Mouse (Mus musculus): ENCODE measurements around the gene Kremen1. TPM values are rescaled to one million over a fixed set of nuclear protein-coding genes. Genes with fewer than 3 reads are reported as not detected.

Gene Kremen1
- total RNA-seq, 2 experiments from 2014 or later: 14.8 to 15.4 TPM

- Histone ChIP-seq H3K27ac (peak overlapping the region; percentile 16; the same call in 1 of the 2 replicates), H3K4me3 (no peak overlapping the region)
- no peak for DNase-seq (ENCODE audit: extremely low spot score in 1 of 2, low spot score in 2 of 2)
- TF ChIP-seq CTCF (IDR thresholded peaks at IDR 0.05): no peak
- intact Hi-C loops (cut with DNase I): loop anchor here (1.0 to 10.0 kb wide), 4 partner anchors 155 to 402 kb away; partner anchors contain the start of gene Znrf3
These were observed 28.6 kb upstream of the Kremen1 start for GRCm38 (mm10) chr11:5289826-5290580.

- no peak for DNase-seq (ENCODE audit: extremely low spot score in 1 of 2, low spot score in 2 of 2)
- H3K4me3 ChIP-seq: no peak overlapping the region
- intact Hi-C loops (cut with DNase I): loop anchor here (5.0 kb wide), 1 partner anchor 102 kb away; no protein-coding TSS in a partner anchor
- no peak; the same call in none of the 2 replicates for TF ChIP-seq CTCF (IDR thresholded peaks at IDR 0.05)
- no peak overlapping the region for H3K27ac ChIP-seq
These were observed 22.6 kb upstream of the Kremen1 start for GRCm38 (mm10) chr11:5283987-5284386.

- no peak for DNase-seq (ENCODE audit: extremely low spot score in 1 of 2, low spot score in 2 of 2)
- no peak for TF ChIP-seq CTCF (IDR thresholded peaks at IDR 0.05)
- H3K4me3 ChIP-seq: no peak overlapping the region
- no peak overlapping the region for H3K27ac ChIP-seq
- intact Hi-C loops (cut with DNase I): loop anchor here (5.0 kb wide), 1 partner anchor 99 kb away; no protein-coding TSS in a partner anchor
These were observed 19.6 kb upstream of the Kremen1 start for GRCm38 (mm10) chr11:5280932-5281331.

GRCm38 (mm10) chr11:5278463-5278862, 17.1 kb upstream of the Kremen1 start:
- DNase-seq (ENCODE audit: extremely low spot score in 1 of 2, low spot score in 2 of 2): no peak
- TF ChIP-seq CTCF (IDR thresholded peaks at IDR 0.05): no peak
- H3K27ac ChIP-seq: no peak overlapping the region
- no peak overlapping the region for H3K4me3 ChIP-seq
- intact Hi-C loops (cut with DNase I): no loop called here

- intact Hi-C loops (cut with DNase I): no loop called here
- Histone ChIP-seq H3K27ac (no peak overlapping the region), H3K4me3 (no peak overlapping the region)
- no peak for TF ChIP-seq CTCF (IDR thresholded peaks at IDR 0.05)
- DNase-seq (ENCODE audit: extremely low spot score in 1 of 2, low spot score in 2 of 2): no peak
These were observed 16.1 kb upstream of the Kremen1 start for GRCm38 (mm10) chr11:5277307-5277971.

GRCm38 (mm10) chr11:5275216-5275615, 13.9 kb upstream of the Kremen1 start:
- no peak for TF ChIP-seq CTCF (IDR thresholded peaks at IDR 0.05)
- Histone ChIP-seq H3K27ac (no peak overlapping the region), H3K4me3 (no peak overlapping the region)
- no peak for DNase-seq (ENCODE audit: extremely low spot score in 1 of 2, low spot score in 2 of 2)
- intact Hi-C loops (cut with DNase I): no loop called here

GRCm38 (mm10) chr11:5272536-5273234, 11.3 kb upstream of the Kremen1 start:
- Histone ChIP-seq H3K27ac (no peak overlapping the region), H3K4me3 (no peak overlapping the region)
- intact Hi-C loops (cut with DNase I): no loop called here
- DNase-seq (ENCODE audit: extremely low spot score in 1 of 2, low spot score in 2 of 2): no peak
- no peak for TF ChIP-seq CTCF (IDR thresholded peaks at IDR 0.05)

- TF ChIP-seq CTCF (IDR thresholded peaks at IDR 0.05): no peak
- Histone ChIP-seq H3K27ac (no peak overlapping the region), H3K4me3 (no peak overlapping the region)
- no peak for DNase-seq (ENCODE audit: extremely low spot score in 1 of 2, low spot score in 2 of 2)
- intact Hi-C loops (cut with DNase I): no loop called here
These were observed 10.7 kb upstream of the Kremen1 start for GRCm38 (mm10) chr11:5272066-5272360.

GRCm38 (mm10) chr11:5271274-5272065, 10.1 kb upstream of the Kremen1 start:
- no peak for TF ChIP-seq CTCF (IDR thresholded peaks at IDR 0.05)
- intact Hi-C loops (cut with DNase I): no loop called here
- Histone ChIP-seq H3K4me3 (no peak overlapping the region), H3K27ac (no peak overlapping the region; the same call in 1 of the 2 replicates)
- no peak for DNase-seq (ENCODE audit: extremely low spot score in 1 of 2, low spot score in 2 of 2)

- TF ChIP-seq CTCF (IDR thresholded peaks at IDR 0.05): no peak
- Histone ChIP-seq H3K27ac (no peak overlapping the region), H3K4me3 (no peak overlapping the region)
- no peak for DNase-seq (ENCODE audit: extremely low spot score in 1 of 2, low spot score in 2 of 2)
- intact Hi-C loops (cut with DNase I): loop anchor here (10.0 kb wide), 1 partner anchor 155 kb away; no protein-coding TSS in a partner anchor
These were observed 8.6 kb upstream of the Kremen1 start for GRCm38 (mm10) chr11:5269846-5270461.

- Histone ChIP-seq H3K4me3 (no peak overlapping the region), H3K27ac (no peak overlapping the region)
- intact Hi-C loops (cut with DNase I): loop anchor here (10.0 kb wide), 1 partner anchor 151 kb away; no protein-coding TSS in a partner anchor
- DNase-seq (ENCODE audit: extremely low spot score in 1 of 2, low spot score in 2 of 2): no peak
- no peak for TF ChIP-seq CTCF (IDR thresholded peaks at IDR 0.05)
These were observed 4.4 kb upstream of the Kremen1 start for GRCm38 (mm10) chr11:5265764-5266163.

All from left cerebral cortex, adult 2 months (tissue).